Mouse (Mus musculus): ENCODE data around the gene Etv2. TPM values are rescaled to one million over a fixed set of nuclear protein-coding genes. Genes with fewer than 3 reads are reported as not detected.

Etv2 gene
- not detected for total RNA-seq (2021)

DNA sequence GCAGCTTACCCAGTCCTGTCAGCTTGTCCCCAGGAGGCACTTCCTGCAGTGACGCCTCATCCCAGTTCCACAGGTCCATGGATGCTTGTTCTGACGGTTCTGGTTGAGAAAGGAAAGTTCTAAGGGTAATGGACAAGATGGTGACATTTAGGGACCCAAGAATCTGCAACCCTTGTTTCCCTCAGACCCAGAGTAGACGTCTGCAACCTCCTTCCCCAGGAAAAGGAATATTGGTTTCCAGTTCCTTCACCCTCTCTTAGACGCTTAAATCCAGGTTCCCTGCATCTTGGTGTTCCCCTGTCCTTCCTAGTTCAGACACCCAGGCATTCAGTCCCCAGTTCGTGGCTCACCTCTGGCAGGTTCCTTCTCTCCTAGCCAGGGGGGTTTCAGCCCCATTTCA lies at the start of gene Etv2:
Etv2 (minus strand) TSS at position 101 of the 400 bp plus-strand sequence.
- DNase-seq (ENCODE audit: low spot score in 2 of 2) = no peak
- intact Hi-C loops (cut with DNase I) = no loop called here

DNA sequence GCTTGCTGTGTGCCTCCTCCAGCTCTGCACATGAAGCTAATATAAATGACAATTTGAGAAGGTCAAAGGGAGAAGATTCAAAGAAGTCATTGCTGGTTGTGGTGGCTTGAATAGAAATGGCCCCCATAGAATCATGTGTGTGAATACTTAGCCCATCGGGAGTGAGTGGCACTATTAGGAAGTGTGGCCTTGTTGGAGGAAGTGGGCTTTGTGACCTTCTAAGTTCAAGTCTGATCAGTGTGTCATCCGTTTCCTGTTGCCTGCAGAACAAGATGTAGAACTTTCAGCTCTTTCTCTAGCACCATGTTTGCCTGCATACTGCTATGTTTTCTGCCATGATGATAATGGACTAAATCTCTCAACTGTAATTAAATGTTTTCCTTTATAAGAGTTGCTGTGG lies 47.8 kb upstream of the Etv2 start:
- no peak for DNase-seq (ENCODE audit: low spot score in 2 of 2)
- intact Hi-C loops (cut with DNase I) = no loop called here

DNA sequence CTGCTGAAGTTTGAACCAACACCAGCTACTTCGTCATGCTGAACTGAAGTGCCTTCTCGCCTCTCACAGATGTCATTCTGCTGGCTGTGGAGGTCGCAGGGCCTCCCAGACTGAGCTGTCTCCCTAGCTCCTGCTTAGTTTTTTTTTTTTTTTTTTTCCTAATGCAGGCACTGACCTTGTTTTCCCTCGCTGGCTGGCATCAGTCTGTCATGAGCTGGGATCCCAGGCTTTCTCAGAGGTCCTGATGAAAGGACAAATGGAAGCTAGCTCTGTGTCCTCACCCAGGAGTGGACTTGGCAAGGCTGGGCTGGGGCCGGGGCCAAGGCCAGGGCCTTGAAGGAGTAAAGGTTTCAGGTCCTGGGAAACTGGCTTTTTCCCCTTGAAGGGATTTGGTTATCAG lies 46.2 kb upstream of the Etv2 start:
- DNase-seq (ENCODE audit: low spot score in 2 of 2) = no peak
- intact Hi-C loops (cut with DNase I) = no loop called here

DNA sequence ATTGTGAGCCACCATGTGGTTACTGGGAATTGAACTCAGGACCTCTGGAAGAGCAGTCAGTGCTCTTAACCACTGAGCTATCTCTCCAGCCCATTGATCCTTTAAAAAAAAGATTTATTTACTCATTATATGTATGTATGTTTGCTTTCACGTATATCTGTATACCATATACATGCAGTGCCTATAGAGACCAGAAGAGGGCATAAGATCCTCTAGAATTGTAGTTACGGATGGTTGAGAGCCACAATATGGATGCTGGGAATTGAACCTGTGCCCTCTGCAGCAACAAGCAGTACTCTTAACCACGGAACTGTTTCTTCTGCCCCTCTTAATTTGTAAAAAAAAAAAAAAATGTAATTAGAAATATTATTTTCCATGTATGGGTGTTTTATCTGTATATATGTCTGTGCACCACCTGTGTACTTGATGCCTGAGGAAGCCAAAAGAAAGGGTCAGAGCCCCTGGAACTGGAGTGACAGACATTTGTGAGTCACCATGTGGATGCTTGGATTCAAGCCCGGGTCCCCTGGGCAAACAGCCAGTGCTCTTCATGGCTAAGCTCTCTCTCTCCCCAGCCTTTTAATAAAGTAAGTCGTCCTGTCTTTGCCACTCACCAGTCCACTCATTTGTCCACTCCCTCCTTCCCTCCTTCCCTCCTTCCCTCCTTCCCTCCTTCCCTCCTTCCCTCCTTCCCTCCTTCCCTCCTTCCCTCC lies 42.8 kb upstream of the Etv2 start:
- no peak for DNase-seq (ENCODE audit: low spot score in 2 of 2)
- intact Hi-C loops (cut with DNase I) = no loop called here

DNA sequence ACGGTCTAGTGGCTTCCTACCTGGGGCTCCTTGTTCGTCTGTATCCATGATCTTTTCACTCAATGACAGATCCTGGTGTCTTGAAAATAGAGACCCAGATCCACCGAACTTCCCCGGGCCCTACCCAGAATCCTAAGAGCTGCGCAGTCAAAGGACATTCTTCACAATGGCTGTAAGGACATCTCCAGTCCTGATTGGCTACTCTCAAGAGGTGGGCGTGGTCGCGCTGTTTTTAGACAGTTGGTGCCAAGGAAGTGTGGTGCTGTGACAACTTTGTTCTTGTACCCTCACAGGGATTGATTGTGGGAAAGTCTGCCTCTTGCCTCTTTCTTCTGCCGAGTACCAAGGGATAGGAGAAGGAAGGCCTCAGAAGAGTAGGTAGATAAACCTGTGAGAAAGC lies 35.8 kb upstream of the Etv2 start, which contains the start of gene Pmis2:
Pmis2 (minus strand) TSS at position 126 of the 400 bp plus-strand sequence.
- intact Hi-C loops (cut with DNase I) = no loop called here

DNA sequence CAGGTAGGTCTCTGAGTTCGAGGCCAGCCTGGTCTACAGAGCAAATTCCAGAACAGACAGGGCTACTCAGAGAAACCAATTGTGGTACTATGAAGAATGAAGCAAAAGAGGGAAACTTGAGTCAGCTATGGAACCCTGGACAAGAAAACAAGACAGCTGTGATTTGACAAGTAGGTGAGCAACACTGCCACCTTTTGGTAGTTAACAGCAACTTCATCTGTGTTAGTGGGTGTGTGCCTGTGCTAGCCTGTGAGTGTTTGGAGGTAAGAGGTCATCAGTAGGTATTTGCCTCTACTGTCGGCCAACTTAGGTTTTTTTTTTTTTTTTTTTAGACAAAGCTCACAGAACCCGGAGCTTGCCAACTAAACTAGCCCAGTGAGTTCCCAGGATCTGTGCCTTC lies 33.6 kb upstream of the Etv2 start:
- intact Hi-C loops (cut with DNase I) = loop anchor here (10.0 kb wide), 1 partner anchor 196 kb away; the partner anchor contains the start of gene Ffar1
- DNase-seq (ENCODE audit: low spot score in 2 of 2) = no peak

More for the DNA sequence above, 35.8 kb upstream of the Etv2 start, which contains the start of gene Pmis2:
- no peak for DNase-seq (ENCODE audit: low spot score in 2 of 2)

DNA sequence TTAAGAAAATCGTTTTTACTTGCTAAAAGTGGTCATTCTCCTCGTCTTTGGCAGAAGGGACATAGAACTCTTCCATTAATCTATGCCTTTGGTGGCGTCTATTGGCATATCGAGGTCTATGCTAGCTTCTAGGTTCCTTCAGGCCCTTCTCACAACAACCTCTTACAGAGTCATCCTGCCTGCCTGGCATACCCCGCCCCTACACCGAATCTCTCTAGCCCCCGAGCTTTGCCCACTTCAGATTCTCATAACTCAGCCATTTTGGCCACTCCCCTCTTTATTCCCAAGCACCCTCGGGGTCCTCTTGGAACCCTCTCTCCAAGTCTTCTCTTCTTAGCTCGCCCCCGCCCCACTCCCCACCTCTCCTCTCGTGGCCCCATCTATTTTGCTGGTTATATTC lies 29.7 kb upstream of the Etv2 start:
- no peak for DNase-seq (ENCODE audit: low spot score in 2 of 2)
- intact Hi-C loops (cut with DNase I) = loop anchor here (10.0 kb wide), 1 partner anchor 199 kb away; the partner anchor contains the start of gene Ffar1

DNA sequence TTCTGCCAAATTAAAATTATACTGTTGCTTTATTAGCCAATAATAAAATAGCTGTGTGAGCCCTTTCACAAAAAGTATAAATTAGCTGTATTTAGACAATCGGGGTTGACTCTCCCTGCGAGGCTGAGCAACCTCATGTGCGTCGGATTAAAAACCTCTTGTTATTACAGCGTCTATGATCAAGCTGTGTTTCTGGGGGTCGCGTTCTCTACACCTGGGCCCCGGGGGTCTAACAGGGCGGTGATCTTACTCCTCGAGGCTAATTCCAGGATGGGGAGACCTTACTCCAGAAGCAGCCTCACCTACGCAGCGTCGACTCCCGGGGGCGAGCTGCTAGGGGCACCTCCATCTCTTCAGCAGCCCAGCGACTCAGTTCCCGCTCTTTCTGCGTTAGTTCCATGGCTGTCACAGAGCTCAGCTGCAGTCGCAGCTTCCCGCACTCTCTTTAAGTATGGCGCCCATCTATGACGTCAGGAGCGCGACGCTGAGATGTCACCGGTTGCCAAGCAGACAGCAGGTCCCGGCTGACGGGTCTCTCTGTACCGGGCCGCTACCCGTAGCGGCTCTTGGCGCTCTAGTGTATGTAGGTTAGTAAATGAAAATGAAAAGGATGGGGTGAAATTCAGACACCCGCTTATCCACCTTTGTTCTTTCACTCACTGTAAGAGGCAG lies 29.0 kb upstream of the Etv2 start, which contains the start of gene Haus5:
Haus5 (minus strand) TSS at position 466 of the 672 bp plus-strand sequence.
- DNase-seq (ENCODE audit: low spot score in 2 of 2) = peak; percentile 85 to 91
- intact Hi-C loops (cut with DNase I) = loop anchor here (10.0 kb wide), 1 partner anchor 200 kb away; the partner anchor contains the start of gene Ffar1

DNA sequence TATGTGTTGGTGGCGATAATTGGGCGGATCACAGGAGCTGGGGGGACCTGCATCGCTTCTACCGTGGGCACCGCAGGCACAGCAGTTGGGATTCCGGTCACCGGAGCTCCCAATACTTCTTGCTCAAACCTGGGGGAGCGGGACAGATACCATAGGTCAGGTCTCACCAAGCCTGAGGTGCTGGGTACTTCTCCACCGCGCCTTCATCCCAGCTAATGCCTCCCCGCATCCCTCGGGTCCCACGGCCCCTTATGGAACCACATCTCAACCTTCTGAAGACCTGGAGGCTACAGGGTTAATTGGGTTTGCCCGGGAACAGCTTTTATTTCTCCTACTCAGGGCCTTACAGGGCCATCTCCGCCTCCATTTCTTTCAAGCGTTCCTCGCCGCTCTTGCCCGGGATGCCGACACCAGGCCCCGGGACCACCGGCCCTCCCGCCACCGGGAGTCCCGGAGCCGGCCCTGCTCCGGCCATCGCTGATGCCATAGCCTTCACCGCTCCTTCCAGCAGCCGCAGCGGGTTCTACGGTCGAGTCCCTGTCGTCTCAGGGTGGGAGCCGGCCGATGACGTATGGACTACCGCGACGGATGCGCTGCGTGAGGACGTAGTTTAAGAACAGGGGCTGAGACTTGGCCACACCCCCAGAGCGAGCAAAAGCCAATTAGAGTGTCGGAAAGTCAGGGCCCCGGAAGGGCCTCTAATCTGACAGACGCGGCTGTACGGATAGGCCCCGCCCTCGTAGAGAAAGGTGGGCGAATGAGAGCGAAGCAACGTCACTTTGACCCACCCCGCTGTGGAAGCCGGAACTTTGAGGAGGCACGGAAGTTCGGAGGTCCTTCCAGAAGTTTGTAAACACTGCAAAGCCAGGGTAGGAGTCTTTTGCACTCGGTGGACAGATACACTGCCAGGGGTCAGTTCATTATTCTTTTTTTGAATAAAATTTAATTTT lies 14.2 kb upstream of the Etv2 start, which contains the start of gene Rbm42:
Rbm42 (minus strand) TSS at position 727 of the 950 bp plus-strand sequence.
- intact Hi-C loops (cut with DNase I) = loop anchor here (5.0 kb wide), 1 partner anchor 77 kb away; the partner anchor contains the start of gene Tmem147
- DNase-seq (ENCODE audit: low spot score in 2 of 2) = peak; percentile 97 to 99

DNA sequence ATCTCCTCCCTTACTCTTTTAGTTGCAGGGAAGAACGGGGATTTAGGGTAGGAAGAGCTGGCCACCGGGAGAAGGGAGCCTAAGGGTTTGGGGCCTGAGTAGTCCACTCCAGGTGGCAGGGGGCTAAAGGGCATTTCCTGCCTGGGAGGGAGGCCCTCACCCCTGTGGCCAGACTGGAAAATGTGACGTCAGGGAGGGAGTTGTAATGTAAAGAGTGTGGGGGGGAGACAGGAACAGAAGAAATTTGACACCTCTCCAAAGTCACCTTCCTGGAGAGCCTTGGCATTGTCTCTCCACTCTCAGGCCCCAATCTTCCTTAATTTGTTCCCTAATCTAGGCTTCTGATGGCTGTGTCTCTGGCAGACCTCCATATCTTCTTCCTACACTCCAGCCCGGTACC lies 3.4 kb upstream of the Etv2 start:
- intact Hi-C loops (cut with DNase I) = no loop called here
- DNase-seq (ENCODE audit: low spot score in 2 of 2) = no peak

DNA sequence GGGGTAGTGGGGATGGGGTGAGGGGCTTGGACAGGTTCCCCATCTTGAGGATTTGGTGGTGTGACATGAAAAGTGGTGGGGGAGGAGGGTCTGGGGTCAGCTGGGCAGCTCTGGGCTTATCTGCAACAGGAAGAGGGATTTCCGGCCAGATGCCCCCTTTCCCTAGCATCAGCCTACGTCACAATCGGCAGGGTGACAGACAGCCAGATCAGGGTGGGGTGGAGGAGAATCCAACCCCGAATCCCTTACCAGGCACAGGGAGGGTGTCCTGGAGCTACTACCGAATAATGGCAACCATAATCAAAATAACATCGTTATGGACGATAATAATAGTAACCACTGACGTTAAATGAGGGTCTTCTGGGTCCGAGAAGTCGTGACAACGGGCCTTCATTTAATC lies 743 bp upstream of the Etv2 start:
- DNase-seq (ENCODE audit: low spot score in 2 of 2) = no peak

DNA sequence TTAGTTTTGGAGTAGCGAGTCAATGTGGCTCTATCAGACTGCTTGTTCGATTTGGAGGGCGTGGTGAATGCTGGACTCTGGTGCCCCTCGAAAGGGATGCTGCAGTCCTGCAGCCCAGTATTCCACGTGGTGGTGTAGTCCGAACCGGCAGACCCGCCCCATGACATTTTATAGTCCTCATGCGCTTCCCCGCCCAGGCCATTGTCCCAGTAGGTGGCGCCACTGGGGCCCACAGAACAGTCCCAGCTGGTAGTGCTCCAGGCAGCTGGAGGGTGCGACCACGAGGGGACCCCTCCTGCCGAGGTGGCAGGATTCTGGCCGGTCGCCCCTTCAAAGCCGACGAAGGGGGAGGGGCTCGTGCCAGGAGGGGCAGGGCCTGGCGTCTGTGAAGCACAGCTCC lies 1.0 kb downstream of the Etv2 start:
- intact Hi-C loops (cut with DNase I) = no loop called here
- no peak for DNase-seq (ENCODE audit: low spot score in 2 of 2)

More for the DNA sequence above, 743 bp upstream of the Etv2 start:
- intact Hi-C loops (cut with DNase I) = no loop called here

DNA sequence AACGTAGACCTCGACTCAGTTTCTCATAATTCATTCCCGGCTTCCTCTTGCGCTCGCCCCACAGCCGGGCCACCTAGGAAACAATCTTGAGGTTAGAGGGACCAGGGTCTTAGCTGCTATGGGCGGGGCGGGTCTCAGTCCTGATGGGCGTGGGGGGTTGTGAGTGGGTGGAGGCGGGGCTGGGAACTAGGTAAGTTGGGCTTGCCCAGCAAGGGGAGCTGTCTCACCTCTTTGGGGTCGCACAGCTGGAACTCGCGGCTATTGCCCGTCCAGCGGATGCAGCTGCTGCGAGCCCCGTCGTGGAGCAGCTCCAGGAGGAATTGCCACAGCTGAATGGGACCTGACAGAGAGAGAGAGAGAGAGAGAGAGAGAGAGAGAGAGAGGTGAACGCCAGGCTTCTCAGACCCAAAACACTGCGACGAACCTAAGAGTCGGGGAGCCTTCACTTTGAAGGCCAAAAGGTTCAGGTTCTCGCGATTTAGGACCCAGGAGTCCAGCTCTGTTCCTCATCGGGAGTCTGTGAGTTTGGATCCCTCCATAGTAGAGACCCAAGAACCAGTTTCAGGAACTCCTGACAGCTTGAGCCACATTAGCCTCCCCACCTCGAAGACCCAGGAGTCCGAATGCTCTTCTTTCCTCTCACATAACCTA lies 1.8 kb downstream of the Etv2 start:
- intact Hi-C loops (cut with DNase I) = no loop called here

DNA sequence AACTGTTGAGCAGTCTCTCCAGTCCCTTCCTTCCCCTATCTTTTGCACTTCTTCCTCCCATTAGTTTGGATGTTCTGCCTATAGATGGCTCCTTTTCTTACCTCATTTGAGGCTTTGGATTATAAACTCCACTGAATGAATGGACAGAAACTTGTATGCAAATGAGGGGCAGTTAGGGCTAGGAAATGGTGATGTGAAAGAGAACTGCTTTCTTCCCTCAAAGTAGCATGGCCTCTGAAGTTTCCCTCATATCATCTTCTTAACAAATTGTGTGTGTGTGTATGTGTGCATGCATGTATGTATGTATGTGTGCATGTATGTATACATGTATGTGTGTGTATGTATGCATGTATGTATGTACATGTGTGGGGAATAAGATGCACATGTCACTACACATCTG lies 6.6 kb downstream of the Etv2 start:
- intact Hi-C loops (cut with DNase I) = no loop called here
- no peak for DNase-seq (ENCODE audit: low spot score in 2 of 2)

More for the DNA sequence above, 1.8 kb downstream of the Etv2 start:
- DNase-seq (ENCODE audit: low spot score in 2 of 2) = no peak

DNA sequence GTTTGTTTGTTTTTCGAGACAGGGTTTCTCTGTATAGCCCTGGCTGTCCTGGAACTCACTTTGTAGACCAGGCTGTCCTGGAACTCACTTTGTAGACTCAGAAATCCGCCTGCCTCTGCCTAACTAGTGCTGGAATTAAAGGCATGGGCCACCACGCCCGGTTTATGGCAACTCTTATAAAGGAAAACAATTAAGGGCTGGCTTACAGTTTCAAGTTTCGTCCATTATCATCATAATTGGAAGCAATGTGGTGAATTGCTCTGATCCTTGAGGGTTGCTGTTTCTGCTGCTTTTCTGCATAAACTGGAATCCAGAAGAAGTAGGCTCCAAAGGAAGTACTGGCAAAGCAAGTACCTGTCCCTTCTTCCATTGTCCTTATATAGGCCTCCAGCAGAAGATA lies 9.0 kb downstream of the Etv2 start:
- intact Hi-C loops (cut with DNase I) = no loop called here
- no peak for DNase-seq (ENCODE audit: low spot score in 2 of 2)

DNA sequence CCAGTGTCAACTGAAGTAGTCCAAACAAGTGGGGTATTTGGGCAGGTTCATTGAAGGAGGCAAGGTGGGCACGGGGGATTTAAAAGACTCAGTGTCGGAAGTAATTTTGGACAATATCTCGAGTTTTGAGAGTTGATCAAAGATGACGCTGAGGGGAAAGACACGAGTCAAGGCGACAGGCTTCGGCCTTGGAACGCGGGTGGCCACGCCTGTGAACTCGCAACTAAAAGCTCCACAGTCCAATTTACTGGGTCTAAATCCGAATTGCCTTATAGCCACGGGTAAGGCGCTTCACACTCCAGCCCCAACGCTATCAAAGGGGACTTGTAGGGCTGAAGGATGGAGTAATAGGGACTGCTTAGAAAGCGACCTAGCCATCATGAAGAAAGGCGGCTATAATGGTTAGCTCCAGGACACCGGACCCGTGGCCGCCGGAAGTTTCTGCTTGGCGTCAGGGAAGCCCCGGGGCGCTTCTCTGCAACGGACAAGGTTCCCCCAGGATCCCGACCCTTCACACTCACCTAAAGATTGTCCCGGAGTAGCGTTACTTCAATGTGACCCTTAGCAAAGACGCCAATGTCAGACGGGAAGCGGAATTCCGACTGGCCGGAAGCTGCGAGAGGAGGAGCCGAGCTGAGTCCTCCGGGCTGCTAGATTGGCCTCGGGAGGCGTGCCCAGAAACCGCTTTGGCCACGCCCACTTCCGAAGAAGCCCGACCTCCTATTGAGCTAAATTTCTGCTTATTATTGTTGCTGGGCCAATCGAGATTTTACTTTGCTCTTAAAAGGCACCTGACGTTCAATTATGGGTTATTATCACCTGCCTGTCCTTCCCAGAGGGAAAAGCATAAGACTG lies 9.9 kb downstream of the Etv2 start, which contains the start of gene Cox6b1:
Cox6b1 (minus strand) TSS at position 622 of the 855 bp plus-strand sequence.
- DNase-seq (ENCODE audit: low spot score in 2 of 2) = peak; percentile 79 to 86
- intact Hi-C loops (cut with DNase I) = no loop called here

DNA sequence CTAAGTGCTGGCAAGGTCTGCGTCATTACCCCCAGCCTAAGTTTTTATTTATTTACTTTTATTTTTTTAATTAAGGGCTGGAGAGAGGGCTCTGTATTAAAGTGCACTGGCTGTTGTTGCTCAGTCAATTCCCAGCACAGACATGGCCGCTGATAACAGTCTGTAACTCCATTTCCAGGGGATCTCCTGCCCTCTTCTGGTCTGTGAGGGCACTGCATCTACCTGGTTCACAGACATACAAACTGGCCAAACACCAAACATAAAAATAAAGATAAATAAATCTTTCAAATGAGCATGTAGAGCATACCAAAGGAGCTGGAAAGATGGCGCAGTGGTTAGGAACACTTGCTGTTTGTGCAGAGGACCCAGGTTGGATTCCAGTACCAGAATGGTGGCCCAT lies 16.4 kb downstream of the Etv2 start:
- DNase-seq (ENCODE audit: low spot score in 2 of 2) = no peak
- intact Hi-C loops (cut with DNase I) = no loop called here

DNA sequence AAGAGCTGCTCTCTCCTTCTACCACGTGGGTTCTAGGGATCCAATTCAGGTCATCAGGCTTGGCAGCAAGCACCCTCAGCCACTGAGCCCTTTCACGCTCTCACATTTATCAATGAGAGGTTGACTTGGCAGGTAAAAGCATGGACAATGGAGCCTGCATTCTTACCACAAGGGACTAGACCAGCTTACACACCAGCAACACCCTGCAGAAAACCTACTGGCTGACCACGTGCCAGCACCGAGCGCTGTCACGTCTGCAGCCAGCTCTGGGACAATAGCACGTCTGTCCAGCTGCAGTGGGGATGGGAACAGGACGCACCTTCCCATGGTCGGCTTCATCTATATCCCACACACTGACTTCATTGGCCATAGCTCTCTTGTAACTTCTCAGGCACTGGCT lies 17.0 kb downstream of the Etv2 start:
- no peak for DNase-seq (ENCODE audit: low spot score in 2 of 2)
- intact Hi-C loops (cut with DNase I) = no loop called here
